Mouse (Mus musculus): ENCODE results near the gene Med18. TPM values are rescaled to one million over a fixed set of nuclear protein-coding genes. Genes with fewer than 3 reads are reported as not detected.
"Not testable (repeated sequence)": the region's sequence is repeated elsewhere in the genome, so short reads cannot be mapped to it uniquely, and the experiment has no call there.

Gene Med18
- total RNA-seq, 2 experiments from 2014 or later = 5.7 to 12.2 TPM

GRCm38 (mm10) chr4:132427493-132427892 is 36.2 kb downstream of the Med18 start:
- ATAC-seq (replicated peaks; ENCODE audit: low FRiP score, poor library complexity, severe bottlenecking) = peak; percentile 53

DNA sequence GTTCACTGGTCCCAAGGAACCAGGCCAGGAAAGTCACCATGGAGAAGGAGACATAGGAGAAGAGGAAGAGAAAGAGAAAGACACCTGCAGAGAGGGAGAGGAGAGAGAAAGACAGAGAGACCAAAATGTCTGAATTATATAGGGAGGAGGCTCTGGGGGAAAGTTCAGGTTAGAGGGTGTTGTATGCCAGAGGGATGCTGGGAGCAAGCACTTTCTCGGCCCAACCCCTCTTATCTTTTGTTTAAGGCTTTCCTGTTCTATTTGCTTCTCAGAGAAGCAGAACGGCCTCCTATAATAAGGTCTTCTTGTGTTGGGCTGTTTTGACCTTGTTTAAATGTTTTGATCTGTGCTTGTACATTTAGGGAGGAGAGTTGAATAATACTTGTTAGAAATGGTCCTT is 37.7 kb downstream of the Med18 start:
- ATAC-seq (replicated peaks; ENCODE audit: low FRiP score, poor library complexity, severe bottlenecking) = 0 out of 2 replicates have a peak, but pooled peaks have one; percentile 16

GRCm38 (mm10) chr4:132424765-132425164 is 39.0 kb downstream of the Med18 start:
- ATAC-seq (replicated peaks; ENCODE audit: low FRiP score, poor library complexity, severe bottlenecking) = no peak

- peak; percentile 88 for ATAC-seq (replicated peaks; ENCODE audit: low FRiP score, poor library complexity, severe bottlenecking)
Observed at GRCm38 (mm10) chr4:132421923-132422782, 41.6 kb downstream of the Med18 start, which contains the start of gene Phactr4. Gene Phactr4, minus strand, starts transcription at chr4:132422489.

DNA sequence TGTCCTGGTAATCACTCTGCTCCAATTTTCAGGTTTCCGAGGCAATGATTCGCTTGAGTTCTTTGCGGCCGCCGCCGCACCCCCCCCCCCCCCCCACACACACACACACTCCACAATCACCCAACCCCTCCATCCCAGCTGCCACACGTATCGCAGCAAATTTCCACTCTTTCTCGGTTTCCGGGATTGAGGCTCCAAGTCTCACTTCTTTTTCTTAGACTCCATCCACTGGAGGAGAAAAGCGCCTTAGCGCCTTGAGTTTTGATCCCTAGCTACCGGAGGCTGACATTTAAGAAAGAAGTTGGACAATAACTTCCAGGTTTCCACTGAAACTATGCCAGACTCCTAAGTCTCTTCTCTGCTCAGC is 42.2 kb downstream of the Med18 start:
- ATAC-seq (replicated peaks; ENCODE audit: low FRiP score, poor library complexity, severe bottlenecking) = peak; percentile 2; the same call in 1 of the 2 replicates

DNA sequence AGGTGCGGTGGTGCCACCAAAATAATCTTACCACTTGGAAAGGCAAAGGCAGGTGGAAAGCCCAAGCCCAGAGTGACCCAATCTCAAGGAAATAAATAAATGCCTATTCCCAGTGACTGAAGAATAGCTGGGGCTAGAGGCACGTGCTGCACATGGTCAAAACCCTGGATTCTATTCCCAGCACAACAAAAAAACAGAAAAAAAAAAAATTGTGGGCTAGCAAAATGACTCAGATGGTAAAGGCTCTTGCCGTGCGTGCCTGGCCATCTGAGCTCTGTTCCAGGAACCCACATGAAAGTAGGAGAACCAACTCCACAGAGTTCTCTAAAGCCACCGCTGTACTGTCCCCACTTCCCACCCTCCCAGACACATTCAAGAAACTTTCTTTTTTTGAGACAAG is 43.2 kb downstream of the Med18 start:
- ATAC-seq (replicated peaks; ENCODE audit: low FRiP score, poor library complexity, severe bottlenecking) = no peak

DNA sequence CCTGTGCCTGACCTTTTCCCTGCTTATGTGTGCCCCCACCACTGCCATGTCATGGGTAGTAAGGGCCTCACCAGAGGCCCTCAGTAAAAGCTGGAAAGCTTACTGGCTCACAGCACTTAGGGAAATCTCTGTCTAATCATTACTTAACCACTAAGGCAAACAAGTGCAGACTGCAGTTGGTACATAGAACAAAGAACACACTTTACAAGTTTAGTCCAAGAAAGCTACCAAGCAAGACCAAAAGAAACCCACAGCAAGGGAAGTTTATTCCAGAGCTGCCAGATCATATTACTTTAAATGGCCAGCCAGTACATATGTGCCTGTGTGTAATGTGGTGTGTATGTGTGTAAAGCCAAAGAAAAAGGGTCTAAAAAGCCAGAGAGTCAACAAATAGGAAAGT is 47.8 kb downstream of the Med18 start:
- ATAC-seq (replicated peaks; ENCODE audit: low FRiP score, poor library complexity, severe bottlenecking) = no peak

- not testable (repeated sequence) for ATAC-seq (replicated peaks; ENCODE audit: low FRiP score, poor library complexity, severe bottlenecking)
Observed at GRCm38 (mm10) chr4:132413257-132413656, 50.5 kb downstream of the Med18 start.

- ATAC-seq (replicated peaks; ENCODE audit: low FRiP score, poor library complexity, severe bottlenecking) = peak; percentile 87
Observed at GRCm38 (mm10) chr4:132411322-132412094, 52.2 kb downstream of the Med18 start.

DNA sequence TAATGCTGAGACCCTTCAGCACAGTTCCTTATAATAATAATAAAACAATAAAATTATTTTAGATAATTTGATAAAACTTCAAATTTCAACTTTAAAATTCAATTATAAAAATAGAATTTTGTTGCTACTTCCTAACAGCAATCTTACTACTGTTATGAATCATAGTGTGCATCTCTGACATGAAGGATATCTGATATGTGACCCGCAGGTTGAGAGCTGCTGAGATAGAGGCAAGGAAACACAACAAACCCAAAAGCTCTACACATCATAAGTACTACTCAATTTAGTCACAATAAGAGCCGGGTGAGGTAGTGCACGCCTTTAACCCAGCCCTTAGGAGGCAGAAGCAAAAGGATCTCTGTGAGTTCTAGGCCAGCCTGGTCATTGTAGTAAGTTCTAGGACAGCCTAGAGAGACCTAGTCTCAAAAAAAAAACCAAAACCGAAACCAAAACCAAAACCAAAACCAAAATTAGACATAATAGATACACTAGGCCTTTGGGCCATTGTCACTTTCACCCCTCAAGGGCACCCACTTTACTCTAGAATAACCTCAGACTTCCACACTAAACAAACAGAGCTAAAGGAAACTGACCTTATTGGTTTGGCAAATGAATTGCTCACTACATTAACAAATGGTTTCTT is 54.0 kb downstream of the Med18 start:
- no peak for ATAC-seq (replicated peaks; ENCODE audit: low FRiP score, poor library complexity, severe bottlenecking)

Other genes with a start within 250 kb of the Med18 start
- gene Gmeb1, start 202.3 kb downstream of the Med18 start, total RNA-seq (2015; ENCODE audit: low replicate concordance) = 40.4 and 49.9 TPM in 2 replicates
- 31.5 and 39.5 TPM in 2 replicates for gene Gmeb1, start 202.3 kb downstream of the Med18 start, total RNA-seq (2017; ENCODE audit: low replicate concordance)
- 19.3 and 30.6 TPM in 2 replicates for gene Taf12, start 189.5 kb downstream of the Med18 start, total RNA-seq (2015; ENCODE audit: low replicate concordance)
- gene Taf12, start 189.5 kb downstream of the Med18 start, total RNA-seq (2017; ENCODE audit: low replicate concordance) = 14.9 and 38.3 TPM in 2 replicates
- not detected in 2 replicates for gene Rab42, start 160.5 kb downstream of the Med18 start, total RNA-seq (2015; ENCODE audit: low replicate concordance)
- not detected in 2 replicates for gene Rab42, start 160.5 kb downstream of the Med18 start, total RNA-seq (2017; ENCODE audit: low replicate concordance)
- 13.0 and 18.0 TPM in 2 replicates for gene Trnau1ap, start 134.4 kb downstream of the Med18 start, total RNA-seq (2015; ENCODE audit: low replicate concordance)
- 8.9 and 14.1 TPM in 2 replicates for gene Trnau1ap, start 134.4 kb downstream of the Med18 start, total RNA-seq (2017; ENCODE audit: low replicate concordance)
- gene Rcc1, start 110.3 kb downstream of the Med18 start, total RNA-seq (2015; ENCODE audit: low replicate concordance) = 27.0 and 42.3 TPM in 2 replicates
- 36.5 and 47.0 TPM in 2 replicates for gene Rcc1, start 110.3 kb downstream of the Med18 start, total RNA-seq (2017; ENCODE audit: low replicate concordance)
- 71.7 and 90.5 TPM in 2 replicates for gene Phactr4, start 41.4 kb downstream of the Med18 start, total RNA-seq (2015; ENCODE audit: low replicate concordance)
- 61.1 and 75.6 TPM in 2 replicates for gene Phactr4, start 41.4 kb downstream of the Med18 start, total RNA-seq (2017; ENCODE audit: low replicate concordance)
- gene Sesn2, start 46.6 kb upstream of the Med18 start, total RNA-seq (2015; ENCODE audit: low replicate concordance) = 11.2 and 11.7 TPM in 2 replicates
- gene Sesn2, start 46.6 kb upstream of the Med18 start, total RNA-seq (2017; ENCODE audit: low replicate concordance) = 7.8 and 10.9 TPM in 2 replicates
- gene Atpif1, start 69.7 kb upstream of the Med18 start, total RNA-seq (2015; ENCODE audit: low replicate concordance) = 1,556 and 1,764 TPM in 2 replicates
- gene Atpif1, start 69.7 kb upstream of the Med18 start, total RNA-seq (2017; ENCODE audit: low replicate concordance) = 3,478 and 4,268 TPM in 2 replicates
- 107 and 129 TPM in 2 replicates for gene Dnajc8, start 71.6 kb upstream of the Med18 start, total RNA-seq (2015; ENCODE audit: low replicate concordance)
- gene Dnajc8, start 71.6 kb upstream of the Med18 start, total RNA-seq (2017; ENCODE audit: low replicate concordance) = 248 and 264 TPM in 2 replicates
- 2.9 and 3.8 TPM in 2 replicates for gene Ptafr, start 100.1 kb upstream of the Med18 start, total RNA-seq (2015; ENCODE audit: low replicate concordance)
- 4.4 and 5.4 TPM in 2 replicates for gene Ptafr, start 100.1 kb upstream of the Med18 start, total RNA-seq (2017; ENCODE audit: low replicate concordance)
- 34.2 and 43.6 TPM in 2 replicates for gene Eya3, start 175.1 kb upstream of the Med18 start, total RNA-seq (2015; ENCODE audit: low replicate concordance)
- gene Eya3, start 175.1 kb upstream of the Med18 start, total RNA-seq (2017; ENCODE audit: low replicate concordance) = 15.0 and 28.9 TPM in 2 replicates